Mouse (Mus musculus): ENCODE results near the gene Rgp1. TPM values are rescaled to one million over a fixed set of nuclear protein-coding genes. Genes with fewer than 3 reads are reported as not detected.

The Rgp1 gene
- total RNA-seq, 2 experiments from 2014 or later, result 42.3 to 55.8 TPM

DNA sequence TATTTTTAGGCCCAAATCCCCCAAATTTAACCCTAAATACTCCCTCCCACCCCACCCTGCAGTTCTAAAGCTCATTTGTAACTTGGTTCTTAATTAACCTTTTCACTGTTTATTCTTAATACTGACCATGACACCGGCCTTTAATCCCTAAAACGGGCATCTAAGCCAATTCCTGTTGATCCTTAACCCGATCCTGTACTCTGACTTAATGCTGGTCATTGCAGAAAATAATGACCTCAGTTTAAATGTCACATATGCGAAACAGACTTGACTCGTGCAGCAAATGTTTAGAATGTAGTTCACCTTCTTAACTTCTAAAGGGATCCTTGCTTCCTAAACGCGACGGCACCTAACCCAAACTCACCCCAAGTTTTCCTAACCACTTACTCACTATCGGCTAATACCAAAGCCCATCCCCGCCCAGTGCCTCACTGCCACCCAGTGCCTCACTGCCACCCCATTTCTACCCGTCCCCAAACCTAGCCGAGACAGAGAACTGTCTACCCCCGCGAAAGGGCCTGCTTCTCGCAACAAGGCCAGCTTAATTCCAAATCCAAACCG lies 17.0 kb upstream of the Rgp1 start:
- DNase-seq (ENCODE audit: low spot score in 2 of 2), result no peak
- intact Hi-C loops (cut with DNase I), result loop anchor here (10.0 kb wide), 1 partner anchor 527 kb away; the partner anchor contains the start of gene Stoml2

DNA sequence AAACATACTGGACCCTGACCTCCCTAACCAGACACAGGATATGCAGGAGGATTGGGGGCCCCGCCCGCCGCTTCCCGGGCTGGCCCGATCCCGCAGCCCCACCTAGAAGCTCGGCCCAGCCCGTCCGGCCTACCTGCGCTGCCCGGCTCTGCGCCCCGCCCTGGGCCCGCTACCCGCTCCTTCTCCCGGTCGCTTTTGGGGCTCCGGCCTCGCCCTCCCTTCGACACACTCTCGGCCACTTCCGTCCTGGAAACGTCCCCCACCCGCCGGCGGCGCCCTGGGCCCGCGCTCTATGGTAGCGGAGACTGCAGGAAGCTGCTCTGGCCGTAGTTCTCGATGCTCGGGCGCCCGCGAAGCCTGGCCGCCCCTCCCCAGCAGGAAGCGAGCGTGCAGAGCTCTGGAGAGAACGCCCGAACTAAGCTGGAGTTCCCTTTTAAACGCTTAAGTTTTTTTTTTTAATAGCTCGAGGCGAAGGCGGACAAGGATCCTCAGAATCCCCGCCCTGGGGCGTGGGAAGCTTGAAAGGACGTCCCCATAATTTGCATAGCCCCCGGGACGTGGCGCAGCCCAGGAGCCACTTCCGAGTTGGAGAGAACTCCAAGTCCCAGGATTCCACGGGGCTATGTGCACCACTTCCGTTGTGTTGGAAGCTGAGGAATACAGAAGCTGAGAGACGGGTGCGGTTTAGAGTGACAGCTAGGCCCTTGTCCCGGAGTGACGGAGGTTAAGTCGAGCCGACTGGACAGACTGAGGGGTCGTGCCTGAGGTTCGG lies 16.3 kb upstream of the Rgp1 start, which contains the start of the genes Creb3 and Tln1:
Gene Creb3, plus strand, starts transcription at position 336 of the 772 bp plus-strand sequence.
Gene Tln1, minus strand, starts transcription at position 695 of the 772 bp plus-strand sequence.
- intact Hi-C loops (cut with DNase I), result loop anchor here (2.0 to 10.0 kb wide), 3 partner anchors 17 to 527 kb away; partner anchors contain the start of genes Gba2, Rgp1 and Stoml2

DNA sequence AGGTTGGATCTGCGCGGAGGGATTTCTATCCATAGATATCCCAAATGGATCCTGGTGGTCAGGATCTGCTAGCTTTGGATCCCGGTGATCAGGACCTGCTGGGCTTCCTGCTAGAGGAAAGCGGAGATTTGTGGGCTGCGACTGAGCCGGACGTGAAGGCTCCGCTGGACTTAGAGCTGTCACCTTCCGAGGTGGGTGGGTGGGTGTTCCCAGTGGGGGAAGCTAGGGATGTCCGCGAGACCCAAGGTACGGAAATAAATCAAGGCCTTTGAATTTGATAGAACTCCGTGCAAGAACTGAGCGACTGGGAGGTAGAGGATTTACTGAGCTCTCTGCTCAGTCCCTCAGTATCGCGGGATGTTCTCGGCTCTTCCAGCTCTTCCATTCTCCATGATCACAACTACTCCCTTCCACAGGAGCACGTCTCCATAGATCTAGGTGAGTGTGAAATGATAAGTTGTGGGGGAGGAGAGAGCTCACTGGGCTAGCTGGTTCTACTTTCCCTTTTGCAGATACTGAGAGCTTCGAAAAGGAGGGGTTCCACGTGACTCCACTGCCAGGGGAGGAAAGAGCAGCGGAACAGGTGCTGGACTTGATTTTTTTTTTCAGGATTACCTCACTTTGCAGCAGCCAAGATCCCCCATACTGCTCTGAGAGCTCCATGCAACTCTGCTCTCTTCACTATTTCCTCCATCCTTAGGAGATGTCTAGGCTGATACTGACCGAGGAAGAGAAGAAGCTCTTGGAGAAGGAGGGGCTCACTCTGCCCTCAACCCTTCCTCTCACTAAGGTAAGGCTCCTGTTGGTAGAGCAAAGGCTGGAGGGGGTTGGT lies 15.5 kb upstream of the Rgp1 start:
- no peak for DNase-seq (ENCODE audit: low spot score in 2 of 2)
- intact Hi-C loops (cut with DNase I), result loop anchor here (2.0 to 10.0 kb wide), 3 partner anchors 16 to 528 kb away; partner anchors contain the start of genes Gba2, Rgp1 and Stoml2

More for the DNA sequence above, 16.3 kb upstream of the Rgp1 start, which contains the start of the genes Creb3 and Tln1:
- peak; percentile 95 to 96 for DNase-seq (ENCODE audit: low spot score in 2 of 2)

DNA sequence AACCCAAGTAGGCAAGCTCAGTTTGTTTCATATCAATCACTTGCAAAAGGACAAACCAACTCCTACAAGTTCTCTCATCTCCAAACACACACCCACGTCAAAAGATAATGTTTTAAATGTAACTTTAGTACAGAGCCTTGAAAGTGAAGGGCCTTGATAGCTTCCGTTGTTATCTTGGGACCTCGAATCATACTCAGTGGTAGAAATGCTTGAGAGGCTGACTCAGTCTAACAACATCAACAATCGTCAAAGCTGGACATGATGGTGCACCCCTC lies 15.0 kb upstream of the Rgp1 start:
- no peak for DNase-seq (ENCODE audit: low spot score in 2 of 2)
- intact Hi-C loops (cut with DNase I), result loop anchor here (2.0 to 10.0 kb wide), 3 partner anchors 15 to 529 kb away; partner anchors contain the start of genes Gba2, Rgp1 and Stoml2

DNA sequence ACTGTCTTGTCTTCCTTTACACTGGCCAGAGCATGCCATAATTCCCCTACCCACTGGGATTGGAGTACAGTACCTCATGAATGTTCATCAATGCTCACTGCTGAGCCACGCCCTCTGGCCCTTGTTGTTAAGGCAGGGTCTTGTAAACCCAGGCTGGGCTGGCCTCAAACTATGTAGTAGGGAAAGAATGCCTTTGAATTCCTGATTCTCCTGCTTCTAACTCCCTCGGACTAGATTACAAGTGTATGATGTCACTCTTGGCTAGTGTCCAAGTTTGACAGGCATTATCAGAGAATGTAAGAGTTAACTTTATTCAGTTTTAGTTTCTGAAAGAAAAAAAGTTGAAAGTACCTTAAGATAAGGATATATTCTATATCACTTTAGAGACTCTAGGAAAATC lies 14.3 kb upstream of the Rgp1 start:
- no peak for DNase-seq (ENCODE audit: low spot score in 2 of 2)
- intact Hi-C loops (cut with DNase I), result loop anchor here (10.0 kb wide), 1 partner anchor 529 kb away; the partner anchor contains the start of gene Stoml2

DNA sequence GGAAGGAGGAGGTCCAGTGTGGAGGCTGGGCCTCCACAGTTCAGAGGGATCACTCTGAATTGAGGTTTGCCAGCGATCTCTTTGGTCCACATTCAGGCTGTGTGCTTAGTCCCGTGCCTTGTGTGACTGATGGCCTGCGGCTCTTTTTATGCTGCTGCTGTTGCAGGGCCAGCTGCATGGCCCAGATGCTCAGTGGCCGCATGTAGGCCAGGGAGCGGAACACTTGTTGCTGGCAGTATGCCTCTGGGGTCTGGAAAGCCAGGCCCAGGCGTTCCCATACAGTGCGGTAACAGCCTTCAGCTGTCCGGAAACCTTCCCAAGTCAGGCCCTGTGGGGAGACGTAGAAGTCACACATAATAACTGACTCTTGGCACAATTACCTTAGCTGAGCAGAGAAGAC lies 11.4 kb upstream of the Rgp1 start:
- intact Hi-C loops (cut with DNase I), result loop anchor here (10.0 kb wide), 1 partner anchor 532 kb away; the partner anchor contains the start of gene Stoml2
- DNase-seq (ENCODE audit: low spot score in 2 of 2), result no peak

DNA sequence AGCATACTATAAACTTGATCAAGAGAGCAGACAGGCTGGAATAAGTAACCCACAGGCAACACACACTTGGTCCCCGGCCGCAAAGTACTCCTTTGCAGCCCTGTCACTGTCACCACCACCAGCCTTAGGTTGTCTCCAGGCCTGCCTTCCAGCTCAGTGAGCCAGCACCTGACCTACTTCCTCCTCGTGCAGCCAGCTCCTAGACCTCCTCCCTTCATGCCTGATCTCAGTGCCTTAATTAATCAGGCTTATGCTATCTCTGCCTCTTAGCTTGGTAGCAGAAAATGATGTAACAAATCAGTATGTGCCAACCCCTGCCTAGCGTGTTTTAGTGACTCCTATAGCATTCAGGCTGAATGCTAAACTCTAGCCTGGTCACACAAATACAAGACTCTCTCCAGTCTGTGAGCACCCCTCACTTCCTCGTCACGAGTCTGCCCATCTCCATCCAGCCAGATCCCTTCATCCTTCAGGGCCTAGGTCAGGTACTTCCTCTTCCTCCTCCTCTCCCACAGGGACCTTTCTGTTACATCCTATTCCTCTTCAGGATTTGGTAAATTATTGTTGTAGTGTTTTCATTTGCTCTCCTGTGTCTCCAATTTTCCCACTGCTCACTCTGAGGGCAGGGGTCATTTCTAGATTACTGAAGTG lies 7.0 kb upstream of the Rgp1 start:
- intact Hi-C loops (cut with DNase I), result no loop called here
- no peak for DNase-seq (ENCODE audit: low spot score in 2 of 2)

DNA sequence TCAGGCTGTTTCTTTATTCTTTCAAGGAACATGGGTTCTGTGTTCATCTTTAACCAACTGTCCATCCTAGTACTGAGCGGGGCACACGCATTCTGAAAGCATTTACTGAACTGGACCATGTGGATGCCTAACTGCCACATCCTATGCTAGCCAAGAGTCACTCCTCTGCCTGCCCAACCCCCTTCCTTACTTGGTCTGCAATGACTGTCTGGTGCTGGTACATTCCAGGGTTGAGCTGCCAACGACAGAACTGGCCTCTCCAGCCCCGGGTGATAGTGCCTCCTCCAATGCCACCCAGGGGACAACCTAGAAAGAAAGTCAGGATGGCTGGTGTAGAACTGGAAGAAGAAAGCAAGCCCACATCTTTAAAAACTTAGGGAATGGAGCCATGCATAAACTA lies 5.0 kb upstream of the Rgp1 start:
- DNase-seq (ENCODE audit: low spot score in 2 of 2), result no peak
- intact Hi-C loops (cut with DNase I), result no loop called here

DNA sequence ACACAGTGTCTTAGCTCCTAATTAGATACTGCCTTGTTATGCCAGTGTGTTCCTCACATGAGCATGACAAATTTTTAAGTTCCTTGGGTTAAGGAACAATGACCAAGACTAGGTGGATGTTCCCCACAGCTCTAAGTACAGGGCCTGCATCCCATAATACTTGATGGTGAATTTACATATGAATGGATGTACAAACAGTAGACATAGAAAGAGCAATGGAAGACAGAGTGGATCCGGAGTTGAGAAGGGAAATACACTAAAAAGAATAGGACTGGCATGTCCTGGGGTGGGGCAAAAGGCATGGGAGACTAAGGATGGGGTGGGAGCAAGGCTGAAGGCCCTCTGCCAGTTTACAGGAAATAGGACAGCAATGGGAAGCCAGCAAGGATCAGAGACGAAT lies 3.2 kb upstream of the Rgp1 start:
- intact Hi-C loops (cut with DNase I), result no loop called here
- no peak for DNase-seq (ENCODE audit: low spot score in 2 of 2)

DNA sequence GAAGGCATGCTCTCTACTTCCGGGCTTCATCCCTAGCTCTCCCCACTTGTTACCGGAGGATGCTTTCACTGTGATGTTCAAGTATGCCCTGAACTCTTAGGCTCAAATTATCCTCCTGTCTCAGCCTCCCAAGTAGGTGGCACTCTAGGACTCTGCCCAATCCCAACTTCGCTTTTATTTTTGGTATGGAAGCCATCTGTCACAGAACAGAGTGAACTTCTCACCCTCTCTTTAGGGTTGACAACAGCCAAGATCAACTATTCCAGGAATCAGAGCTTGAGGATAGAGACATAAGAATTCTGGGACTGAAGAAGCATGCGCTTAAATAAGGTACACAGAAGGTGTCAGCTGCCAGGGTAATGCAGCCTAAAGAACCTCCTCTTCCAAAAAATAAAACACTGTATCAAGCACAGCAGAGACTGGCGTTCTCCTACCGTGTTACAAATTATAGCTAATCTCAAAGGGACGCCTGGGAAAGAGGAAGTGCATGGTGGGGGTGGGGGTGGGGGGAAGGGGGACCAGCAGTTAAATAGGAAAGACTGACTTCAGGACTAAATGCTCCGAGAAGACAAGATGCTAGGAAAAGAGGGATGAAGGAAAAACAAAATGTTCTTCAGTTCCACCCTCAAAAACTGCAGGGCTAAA lies 1.2 kb upstream of the Rgp1 start:
- intact Hi-C loops (cut with DNase I), result no loop called here
- DNase-seq (ENCODE audit: low spot score in 2 of 2), result no peak

DNA sequence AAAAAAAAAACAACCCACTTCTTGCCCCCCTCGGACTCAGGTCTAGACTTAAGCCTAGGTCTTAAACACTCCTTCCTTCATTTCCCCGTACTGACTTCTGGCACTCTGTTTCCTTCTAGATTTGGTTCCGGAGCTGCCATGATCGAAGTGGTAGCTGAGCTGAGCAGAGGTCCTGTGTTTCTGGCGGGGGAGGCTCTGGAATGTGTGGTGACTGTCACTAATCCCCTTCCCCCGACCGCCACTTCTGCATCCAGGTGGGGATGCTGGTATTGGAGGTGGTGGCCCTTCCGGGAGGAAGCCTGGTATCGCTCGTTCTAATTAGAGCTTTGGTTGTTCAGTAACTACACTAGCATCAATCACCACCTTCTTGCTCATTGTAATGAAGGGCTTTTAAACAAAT lies 741 bp downstream of the Rgp1 start:
- intact Hi-C loops (cut with DNase I), result loop anchor here (2.0 kb wide), 1 partner anchor 16 kb away; the partner anchor contains the start of genes Creb3 and Tln1
- DNase-seq (ENCODE audit: low spot score in 2 of 2), result no peak

DNA sequence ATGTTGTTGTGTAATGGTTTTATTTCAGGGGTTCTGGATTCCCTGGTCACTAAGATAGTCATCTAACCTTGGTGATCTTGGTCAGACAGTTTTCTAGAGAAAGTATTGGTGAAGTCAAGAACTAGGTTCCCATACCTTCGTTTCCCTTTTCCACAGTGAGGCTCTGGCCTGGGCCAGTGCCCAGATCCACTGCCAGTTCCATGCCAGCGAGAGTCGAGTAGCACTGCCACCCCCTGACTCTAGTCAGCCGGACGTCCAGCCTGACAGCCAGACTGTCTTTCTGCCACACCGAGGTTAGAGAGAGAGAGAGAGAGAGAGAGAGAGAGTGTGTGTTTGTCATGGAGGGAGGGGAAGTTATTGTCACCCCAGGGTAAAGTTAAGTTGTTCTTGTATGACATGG lies 1.2 kb downstream of the Rgp1 start:
- intact Hi-C loops (cut with DNase I), result loop anchor here (2.0 kb wide), 1 partner anchor 17 kb away; the partner anchor contains the start of genes Creb3 and Tln1
- no peak for DNase-seq (ENCODE audit: low spot score in 2 of 2)

DNA sequence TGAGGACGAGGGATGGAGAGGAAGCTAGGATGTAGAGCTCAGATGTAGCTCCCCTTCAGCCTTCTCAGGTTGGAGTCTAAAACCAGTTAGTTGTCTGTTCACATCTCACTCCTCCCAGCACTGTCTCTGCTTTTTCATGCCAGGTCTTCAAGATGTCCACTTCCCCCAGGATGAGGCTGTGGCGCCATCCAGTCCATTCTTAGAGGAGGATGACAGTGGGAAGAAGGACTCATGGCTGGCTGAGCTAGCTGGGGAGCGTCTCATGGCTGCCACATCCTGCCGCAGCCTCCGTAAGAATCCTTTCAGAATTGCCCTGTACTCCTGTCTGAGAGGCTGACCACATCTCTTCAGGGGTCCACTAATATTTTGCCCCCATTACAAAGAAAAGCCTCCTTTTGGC lies 2.2 kb downstream of the Rgp1 start:
- intact Hi-C loops (cut with DNase I), result no loop called here
- no peak for DNase-seq (ENCODE audit: low spot score in 2 of 2)

DNA sequence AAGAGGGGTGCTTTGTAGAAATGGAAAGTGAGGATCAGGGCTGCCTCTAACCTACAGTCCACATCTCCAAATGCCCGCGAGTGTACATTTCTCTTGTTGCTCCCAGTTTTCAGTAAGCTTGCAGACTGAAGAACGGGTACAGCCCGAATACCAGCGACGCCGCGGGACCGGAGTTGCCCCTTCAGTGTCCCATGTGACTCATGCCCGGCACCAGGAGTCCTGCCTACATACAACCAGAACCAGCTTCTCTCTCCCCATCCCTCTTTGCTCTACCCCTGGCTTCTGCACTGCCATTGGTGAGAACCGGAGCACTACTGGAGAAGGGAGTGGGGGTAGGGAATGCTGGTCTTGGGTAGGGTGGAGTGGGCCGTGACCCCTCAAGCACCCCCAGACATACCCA lies 2.9 kb downstream of the Rgp1 start:
- no peak for DNase-seq (ENCODE audit: low spot score in 2 of 2)
- intact Hi-C loops (cut with DNase I), result no loop called here

DNA sequence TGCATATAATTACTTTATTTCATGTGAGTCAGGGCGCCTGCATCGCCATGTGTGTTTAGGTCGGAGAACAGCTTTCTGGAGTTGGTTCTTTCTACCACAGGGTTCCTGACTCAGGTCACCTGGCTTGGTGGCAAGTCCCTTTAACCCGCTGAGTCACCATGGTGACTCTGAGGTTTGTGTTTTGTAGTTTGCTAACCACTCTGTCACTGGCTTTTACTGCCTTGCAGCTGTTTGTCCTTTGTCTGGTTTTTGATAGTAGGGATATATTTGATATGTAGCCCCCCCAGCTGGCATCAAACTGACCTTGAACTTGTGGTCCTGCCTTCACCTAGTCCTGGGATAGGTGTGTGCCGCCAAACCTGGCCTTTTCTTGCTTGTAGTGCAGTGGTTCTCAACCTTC lies 3.7 kb downstream of the Rgp1 start:
- no peak for DNase-seq (ENCODE audit: low spot score in 2 of 2)

DNA sequence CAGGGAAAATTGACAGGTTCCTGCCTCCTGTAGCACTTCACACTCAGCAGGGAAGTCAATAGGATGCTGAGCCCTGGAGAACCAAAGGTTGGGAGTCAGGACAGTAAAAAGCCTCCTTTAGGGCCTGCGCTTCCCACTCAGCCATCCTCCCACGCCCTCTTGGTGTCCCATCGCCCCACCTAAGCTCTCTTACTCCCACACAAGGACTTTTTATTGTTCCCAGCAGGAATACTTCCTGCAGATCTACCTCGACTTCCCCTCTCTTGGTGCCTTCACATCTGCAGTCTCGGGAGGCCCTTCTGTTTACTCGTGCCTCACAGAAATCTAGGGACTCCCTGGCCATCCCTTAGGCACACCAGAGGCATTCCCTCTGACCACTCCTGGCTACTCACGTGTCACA lies 4.9 kb downstream of the Rgp1 start:
- DNase-seq (ENCODE audit: low spot score in 2 of 2), result no peak
- intact Hi-C loops (cut with DNase I), result no loop called here

More for the DNA sequence above, 3.7 kb downstream of the Rgp1 start:
- intact Hi-C loops (cut with DNase I), result no loop called here

DNA sequence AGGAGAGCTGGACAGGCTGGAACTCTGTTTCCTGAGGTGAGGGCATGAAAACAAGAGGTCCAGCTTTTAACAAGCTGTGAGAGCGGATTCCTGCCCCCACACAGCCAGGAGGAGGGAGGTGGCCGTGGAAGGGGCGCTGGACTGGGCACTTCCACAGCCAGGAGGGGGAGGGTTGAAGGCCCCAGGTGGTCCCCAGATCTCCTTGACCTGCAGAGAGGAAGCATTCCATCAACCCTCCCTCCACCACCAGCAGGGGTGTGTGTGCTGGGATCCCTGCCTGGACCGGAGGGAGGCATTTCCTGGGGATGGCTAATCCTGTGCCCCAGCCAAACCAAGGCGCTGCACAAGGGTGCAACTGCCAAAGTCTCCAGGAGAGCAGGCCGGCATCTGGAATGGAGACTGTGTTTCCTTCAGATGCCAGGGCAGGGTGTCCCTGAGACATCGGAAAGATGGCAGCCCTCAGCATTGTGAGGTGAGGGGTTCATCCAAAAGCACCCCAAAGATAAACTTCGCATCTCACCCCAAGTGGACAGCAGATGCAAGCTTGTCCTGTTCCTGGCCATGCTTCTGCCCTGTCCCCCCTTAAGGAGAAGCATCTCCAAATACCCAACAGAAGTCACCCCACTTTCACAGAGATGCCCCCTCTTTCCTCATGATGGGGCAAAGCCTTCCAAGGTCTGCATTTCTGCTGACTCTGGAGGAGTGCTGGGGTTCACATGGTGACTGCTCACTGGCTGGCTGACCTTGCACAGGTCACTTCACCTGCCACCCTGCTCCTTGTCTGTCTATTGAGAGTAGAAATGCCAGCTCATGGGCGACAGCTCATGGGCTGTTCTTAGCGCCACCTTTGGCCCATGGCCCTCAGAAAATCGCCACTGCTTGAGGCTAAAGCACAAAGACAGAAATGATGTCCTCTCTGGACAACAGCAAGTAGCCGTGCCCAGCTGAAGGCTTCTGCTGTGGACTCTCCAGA lies 6.2 kb downstream of the Rgp1 start, which contains the start of gene Msmp:
Gene Msmp, minus strand, starts transcription at position 51 of the 973 bp plus-strand sequence.
- DNase-seq (ENCODE audit: low spot score in 2 of 2), result no peak
- intact Hi-C loops (cut with DNase I), result no loop called here

DNA sequence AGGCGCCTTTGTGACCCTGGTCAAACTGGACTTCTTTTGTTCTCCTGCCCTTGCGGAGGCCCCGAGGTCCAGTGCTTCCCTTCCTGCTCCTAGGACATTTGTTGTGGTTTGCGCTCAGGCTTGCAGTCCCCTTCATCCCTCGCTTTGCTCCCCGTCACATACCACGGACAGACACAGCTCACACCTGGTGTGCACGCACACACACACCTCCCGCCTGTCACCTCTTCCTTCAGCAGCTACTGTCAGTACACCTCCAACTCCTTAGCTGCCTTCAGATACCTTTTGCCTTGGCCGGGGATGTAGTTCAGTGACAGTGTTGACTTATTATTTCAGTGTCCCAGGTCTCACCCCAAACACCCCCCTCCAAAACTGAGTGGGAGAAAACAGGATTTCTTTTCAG lies 7.2 kb downstream of the Rgp1 start:
- intact Hi-C loops (cut with DNase I), result no loop called here
- no peak for DNase-seq (ENCODE audit: low spot score in 2 of 2)
